Mouse (Mus musculus) heart, embryonic 16.5 days (tissue): ENCODE measurements around the gene Gmfg. TPM values are rescaled to one million over a fixed set of nuclear protein-coding genes. Genes with fewer than 3 reads are reported as not detected.

Source experiments
- ATAC-seq: fragments of 200-750 bp; cut with Nextera tagmentation; replicated peaks from 2 replicates; pipeline ENCODE4 v1.8.0; 2017; ENCODE audit warnings: moderate number of reproducible peaks; ENCODE audit not compliant: insufficient read depth, low FRiP score; ENCODE audit errors: extremely low read depth
- H3K27ac ChIP-seq: fragments of 300-500 bp; sonication (generic); 2 replicates; pipeline ENCODE4 v1.5.1; 2014; ENCODE audit warnings: mild to moderate bottlenecking, low read length, control low read depth, moderate library complexity
- H3K27me3 ChIP-seq: fragments of 300-500 bp; sonication (generic); 2 replicates; pipeline ENCODE4 v1.6.1; 2014; ENCODE audit warnings: low read length, mixed read lengths; ENCODE audit not compliant: control insufficient read depth, insufficient read depth
- H3K36me3 ChIP-seq: fragments of 300-500 bp; sonication (generic); 2 replicates; pipeline ENCODE4 v1.6.1; 2014; ENCODE audit not compliant: control insufficient read depth, insufficient read depth
- H3K4me1 ChIP-seq: fragments of 300-500 bp; sonication (generic); 2 replicates; pipeline ENCODE4 v1.6.1; 2014; ENCODE audit warnings: low read length, mixed read lengths; ENCODE audit not compliant: control insufficient read depth, insufficient read depth
- H3K4me2 ChIP-seq: fragments of 300-500 bp; sonication (generic); 2 replicates; pipeline ENCODE4 v1.6.1; 2014; ENCODE audit warnings: low read depth, mild to moderate bottlenecking, control low read depth, low read length
- H3K4me3 ChIP-seq: fragments of 300-500 bp; sonication (generic); 2 replicates; pipeline ENCODE4 v1.5.1; 2014; ENCODE audit warnings: mild to moderate bottlenecking, control low read depth, low read length
- H3K9ac ChIP-seq: fragments of 300-500 bp; sonication (generic); 2 replicates; pipeline ENCODE4 v1.6.1; 2014; ENCODE audit warnings: low read length, control low read depth
- H3K9me3 ChIP-seq: fragments of 300-500 bp; sonication (generic); replicated peaks from 2 replicates; pipeline ENCODE4 v1.6.1; 2016; ENCODE audit warnings: low read length; ENCODE audit not compliant: control insufficient read depth
- WGBS: fragments of 180-500 bp; shearing (Covaris S2); extraction: QIAGEN DNeasy Blood & Tissue Kit; methylation state at CpG from one replicate; pipeline ENCODE4 v1.1.7; 2014; 5-methylcytosine and 5-hydroxymethylcytosine counted together
- polyA plus RNA-seq: library from polyadenylated mRNA; unstranded; fragments of >200 nt; fragmentation: Nextera tagmentation; extraction: Ambion mirVana; gene quantifications from 2 replicates; pipeline ENCODE4 v1.2.1, GENCODE M21; 2015

Gmfg gene
- polyA plus RNA-seq, 1 experiment from 2014 or later: 32.7 TPM

DNA sequence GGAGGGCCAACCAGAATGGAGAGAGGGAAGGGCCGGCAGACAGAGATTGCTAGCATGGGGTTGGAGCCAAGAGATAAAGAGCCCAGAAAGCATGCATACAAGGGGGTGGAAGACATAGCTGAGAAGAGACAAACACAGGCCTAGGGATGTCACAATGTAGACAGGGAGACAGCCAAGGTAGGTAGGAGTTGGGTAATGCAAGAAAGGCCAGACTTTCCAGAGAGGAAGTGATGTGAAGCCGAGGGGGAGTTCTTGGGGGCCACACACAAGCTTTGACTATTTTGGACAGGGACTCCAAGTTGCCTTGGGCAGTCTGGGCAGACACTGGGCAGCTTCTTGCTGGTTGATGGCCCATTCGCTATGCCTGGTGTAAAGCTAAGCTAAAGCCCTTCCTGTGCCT, 35.3 kb upstream of the Gmfg start:
- Histone ChIP-seq H3K36me3 (peaks cover 80% of the 10 kb centered on the region), H3K9me3 (no peaks in the 10 kb centered on the region), H3K4me2 (no peak overlapping the region), H3K9ac (no peak overlapping the region), H3K4me1 (no peaks in the 10 kb centered on the region), H3K4me3 (no peak overlapping the region), H3K27ac (no peak overlapping the region), H3K27me3 (no peaks in the 10 kb centered on the region)
- ATAC-seq: no peak
- 65% methylated on average over 3 of the region's 3 CpGs for WGBS

DNA sequence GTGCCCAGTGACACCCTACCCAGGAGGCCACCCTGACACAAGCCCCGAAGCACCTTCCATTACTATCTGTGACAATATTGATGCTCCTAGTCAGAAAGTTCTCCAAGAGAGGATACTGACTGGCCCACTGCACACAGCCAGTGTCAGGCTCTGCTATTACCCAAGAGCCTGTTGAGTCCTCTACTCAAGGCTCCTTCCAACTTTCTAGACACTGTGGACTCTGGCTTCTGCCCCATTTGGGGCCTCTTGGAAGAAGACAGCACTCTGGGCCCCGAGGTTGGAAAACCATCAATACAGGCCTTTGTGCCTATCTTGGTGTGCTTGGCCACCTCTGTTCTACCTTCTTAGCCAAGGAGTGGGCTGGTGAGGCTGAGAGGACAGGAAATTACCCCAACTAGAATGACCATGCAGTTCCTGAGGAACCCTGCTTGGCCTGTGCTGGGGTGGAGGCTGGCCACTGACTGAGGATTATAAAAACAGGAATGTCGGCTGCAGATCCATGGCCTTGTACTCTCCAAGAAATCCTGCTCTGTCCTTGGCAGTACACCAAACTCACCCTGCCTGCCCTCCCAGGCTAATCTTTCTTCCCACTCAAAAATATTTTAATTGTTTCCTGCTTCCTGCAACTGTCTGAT, 26.3 kb upstream of the Gmfg start:
- H3K4me1 ChIP-seq: peaks cover 16% of the 10 kb centered on the region
- H3K36me3 ChIP-seq: peaks cover 50% of the 10 kb centered on the region
- no peak overlapping the region for H3K4me3 ChIP-seq
- ATAC-seq: 0 out of 2 replicates have a peak, but pooled peaks have one; percentile 57
- no peaks in the 10 kb centered on the region for H3K27me3 ChIP-seq
- no peaks in the 10 kb centered on the region for H3K9me3 ChIP-seq
- no peak overlapping the region for H3K9ac ChIP-seq
- no peak overlapping the region for H3K4me2 ChIP-seq
- peak overlapping the region; percentile 57 for H3K27ac ChIP-seq
- WGBS: 67% methylated on average over 3 of the region's 3 CpGs

DNA sequence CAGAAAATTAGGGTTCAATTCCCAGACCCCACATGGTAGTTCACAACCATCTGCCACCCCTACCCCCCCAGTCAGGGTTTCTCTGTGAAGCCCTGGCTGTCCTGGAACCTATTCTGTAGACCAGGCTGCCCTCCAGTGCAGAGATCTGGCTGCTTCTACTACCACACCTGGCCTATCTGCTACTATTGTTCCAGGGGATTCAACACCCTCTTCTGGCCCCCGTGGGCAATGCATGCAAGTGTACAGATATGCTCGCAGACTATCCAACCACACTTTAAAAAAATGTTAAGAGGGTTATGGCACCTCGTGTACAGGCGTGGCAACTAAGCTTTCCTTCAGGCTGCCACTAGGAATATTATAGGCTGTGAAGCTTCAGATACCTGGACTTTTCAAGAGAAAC, 24.4 kb upstream of the Gmfg start:
- H3K4me3 ChIP-seq: no peak overlapping the region
- 58% methylated on average over 4 of the region's 4 CpGs for WGBS
- ATAC-seq: no peak
- no peak overlapping the region for H3K27ac ChIP-seq
- peaks cover 17% of the 10 kb centered on the region for H3K4me1 ChIP-seq
- no peaks in the 10 kb centered on the region for H3K27me3 ChIP-seq
- H3K9me3 ChIP-seq: no peaks in the 10 kb centered on the region
- no peak overlapping the region for H3K4me2 ChIP-seq
- H3K9ac ChIP-seq: no peak overlapping the region
- H3K36me3 ChIP-seq: peaks cover 40% of the 10 kb centered on the region

DNA sequence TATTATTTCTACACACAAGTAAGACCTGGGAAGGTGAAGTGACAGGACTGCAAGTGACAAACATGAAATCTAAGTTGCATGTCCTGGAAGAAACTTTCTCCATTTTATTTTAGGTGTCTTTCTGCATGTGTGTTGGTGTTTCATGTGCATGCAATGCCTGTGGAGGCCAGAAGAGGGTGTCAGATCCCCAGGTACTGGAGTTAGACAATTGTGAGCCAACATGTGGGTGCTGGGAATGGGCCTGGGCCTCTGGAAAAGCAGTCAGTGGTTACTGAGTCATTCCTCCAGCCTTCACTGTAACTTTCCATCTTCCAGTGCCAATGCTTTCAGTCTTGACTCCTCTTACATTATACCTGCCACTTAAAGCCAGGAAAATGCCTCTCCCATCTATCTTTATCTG, 19.9 kb upstream of the Gmfg start:
- Histone ChIP-seq H3K36me3 (peaks cover 33% of the 10 kb centered on the region), H3K9ac (no peak overlapping the region), H3K4me1 (peaks cover 12% of the 10 kb centered on the region), H3K9me3 (no peaks in the 10 kb centered on the region), H3K27ac (no peak overlapping the region), H3K27me3 (no peaks in the 10 kb centered on the region), H3K4me3 (no peak overlapping the region), H3K4me2 (no peak overlapping the region)
- ATAC-seq: no peak

DNA sequence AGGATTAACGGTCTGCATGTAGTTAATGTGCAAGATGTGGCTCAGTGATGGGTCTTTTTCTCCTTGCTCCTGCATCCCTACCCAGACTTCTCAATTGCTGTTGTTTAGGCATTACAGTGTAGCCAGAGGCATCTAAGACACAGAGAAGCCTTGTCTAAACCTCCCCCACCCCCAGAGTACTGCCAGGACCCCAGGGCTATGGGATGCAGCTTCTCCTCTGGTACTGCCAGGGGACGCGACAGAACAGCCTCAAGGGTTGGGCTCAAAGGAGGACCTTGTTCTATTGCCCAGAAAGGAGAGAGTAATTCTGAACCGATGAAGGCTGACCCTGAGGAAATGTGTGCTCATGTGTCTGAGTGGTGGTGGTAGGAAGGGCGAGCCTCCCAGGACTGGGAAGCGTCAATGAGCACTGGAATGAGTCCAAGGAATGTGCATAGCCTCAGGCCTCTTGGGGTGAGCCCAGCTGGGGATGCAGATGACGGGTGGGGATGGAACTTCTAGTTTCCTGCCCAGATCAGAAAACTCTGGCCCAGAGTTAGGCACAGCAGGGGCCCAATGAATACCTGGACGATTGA, 19.1 kb upstream of the Gmfg start:
- ATAC-seq: peak; percentile 86
- Histone ChIP-seq H3K9ac (no peak overlapping the region), H3K4me3 (no peak overlapping the region), H3K36me3 (peaks cover 33% of the 10 kb centered on the region), H3K27ac (peak overlapping the region; percentile 44), H3K9me3 (no peaks in the 10 kb centered on the region), H3K4me1 (peaks cover 12% of the 10 kb centered on the region), H3K27me3 (no peaks in the 10 kb centered on the region), H3K4me2 (no peak overlapping the region)
- 40% methylated on average over 8 of the region's 8 CpGs for WGBS

DNA sequence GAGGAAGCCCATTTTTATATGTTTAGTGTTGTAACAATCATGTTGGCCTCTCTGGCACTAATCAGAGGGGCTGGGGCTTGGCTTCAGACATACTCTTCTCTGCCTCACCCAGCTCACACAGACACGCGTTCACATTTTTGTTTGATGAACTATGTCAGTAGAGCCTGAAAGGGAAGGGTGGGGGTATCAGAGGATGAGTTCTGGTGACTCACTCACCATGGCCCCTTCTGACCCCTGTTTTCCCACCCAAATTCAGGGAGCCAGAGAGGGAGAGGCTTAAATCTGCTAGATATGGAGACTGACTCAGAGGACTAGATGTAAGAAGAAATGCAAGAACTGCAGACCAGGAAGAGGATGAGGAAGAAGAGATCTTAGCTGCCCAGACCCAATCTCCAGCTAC, 17.8 kb upstream of the Gmfg start:
- Histone ChIP-seq H3K27ac (no peak overlapping the region), H3K9me3 (no peaks in the 10 kb centered on the region), H3K36me3 (peaks cover 28% of the 10 kb centered on the region), H3K4me2 (no peak overlapping the region), H3K9ac (no peak overlapping the region), H3K27me3 (no peaks in the 10 kb centered on the region), H3K4me1 (peaks cover 12% of the 10 kb centered on the region), H3K4me3 (no peak overlapping the region)
- 91% methylated on average over 2 of the region's 2 CpGs for WGBS
- no peak for ATAC-seq

DNA sequence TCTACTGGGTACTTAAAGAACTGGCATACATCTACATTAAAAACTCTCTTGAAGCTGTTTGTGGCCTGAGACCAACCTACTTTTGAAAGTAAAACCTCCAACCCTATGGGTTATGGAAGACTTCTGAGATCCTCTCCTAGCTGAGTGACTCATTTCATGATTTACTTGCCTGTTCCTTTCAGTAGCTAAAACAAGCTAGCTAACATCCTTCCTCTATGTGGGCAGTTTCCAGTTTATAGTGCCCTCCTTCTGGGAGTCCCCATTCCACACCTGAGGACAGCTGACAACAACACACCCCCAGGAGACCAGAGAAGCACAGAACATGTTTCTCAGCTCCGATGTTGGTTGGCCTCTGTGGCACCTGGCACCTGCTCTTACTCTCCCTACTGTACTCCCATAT, 14.2 kb upstream of the Gmfg start:
- no peaks in the 10 kb centered on the region for H3K9me3 ChIP-seq
- peaks cover 21% of the 10 kb centered on the region for H3K36me3 ChIP-seq
- 95% methylated on average over 1 of the region's 1 CpGs for WGBS

DNA sequence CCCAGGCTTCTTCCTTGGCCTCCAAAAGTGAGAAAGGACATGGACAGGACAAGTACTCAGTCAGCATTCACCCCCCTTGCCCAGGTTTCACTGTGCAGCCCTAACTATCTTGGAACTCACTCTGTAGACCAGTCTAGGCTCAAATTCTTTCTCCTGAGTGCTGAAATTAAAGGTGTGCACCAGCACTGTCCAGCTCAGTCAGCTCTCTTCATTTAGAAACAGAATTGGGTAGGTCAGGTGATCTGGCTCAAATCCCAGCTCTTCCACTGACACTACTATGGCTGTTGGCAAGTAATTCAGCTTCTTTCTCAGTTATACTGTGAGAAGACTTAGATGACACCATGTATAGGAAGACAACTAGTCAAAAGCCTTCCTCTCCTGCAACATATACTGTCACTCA, 9.5 kb upstream of the Gmfg start:
- ATAC-seq: peak; percentile 68
- H3K27ac ChIP-seq: peak overlapping the region; percentile 34

More for the DNA sequence above, 14.2 kb upstream of the Gmfg start:
- H3K27me3 ChIP-seq: no peaks in the 10 kb centered on the region
- H3K4me3 ChIP-seq: no peak overlapping the region
- no peak overlapping the region for H3K27ac ChIP-seq
- H3K4me2 ChIP-seq: no peak overlapping the region
- H3K4me1 ChIP-seq: peaks cover 21% of the 10 kb centered on the region
- ATAC-seq: no peak
- H3K9ac ChIP-seq: no peak overlapping the region

DNA sequence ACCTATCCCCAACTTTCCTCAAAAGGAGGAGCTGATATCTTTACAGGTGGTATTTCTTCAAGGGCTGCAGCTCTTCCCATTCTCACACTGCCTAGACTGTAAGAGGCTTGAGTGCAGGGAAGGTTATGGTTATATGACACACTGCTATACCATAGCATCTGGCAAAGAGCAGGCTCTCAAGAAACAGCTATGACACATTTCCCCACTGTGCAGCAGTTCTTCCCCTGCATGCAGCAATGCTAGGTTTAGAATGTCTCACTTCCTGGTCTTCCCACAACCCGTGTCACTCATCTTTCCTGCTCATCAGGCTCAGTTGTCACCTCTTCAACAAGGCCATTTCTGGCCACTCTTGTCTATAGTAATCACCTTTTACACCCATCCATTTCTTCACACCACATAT, 6.7 kb upstream of the Gmfg start:
- Histone ChIP-seq H3K4me1 (peaks cover 57% of the 10 kb centered on the region), H3K27me3 (no peaks in the 10 kb centered on the region), H3K36me3 (no peaks in the 10 kb centered on the region), H3K27ac (no peak overlapping the region), H3K9ac (no peak overlapping the region), H3K9me3 (no peaks in the 10 kb centered on the region), H3K4me2 (no peak overlapping the region), H3K4me3 (no peak overlapping the region)
- 53% methylated on average over 1 of the region's 1 CpGs for WGBS
- no peak for ATAC-seq

More for the DNA sequence above, 9.5 kb upstream of the Gmfg start:
- no peak overlapping the region for H3K9ac ChIP-seq
- H3K36me3 ChIP-seq: peaks cover 8% of the 10 kb centered on the region
- no peak overlapping the region for H3K4me3 ChIP-seq
- H3K27me3 ChIP-seq: no peaks in the 10 kb centered on the region
- no peaks in the 10 kb centered on the region for H3K9me3 ChIP-seq
- H3K4me2 ChIP-seq: no peak overlapping the region
- H3K4me1 ChIP-seq: peaks cover 30% of the 10 kb centered on the region
